Mouse (Mus musculus) gastrocnemius, postnatal 36 days (tissue): ENCODE data around the gene Asic2. TPM values are rescaled to one million over a fixed set of nuclear protein-coding genes. Genes with fewer than 3 reads are reported as not detected.
A peak's percentile ranks its signal among the peaks of the same experiment; 100 is the strongest.

Experiments
- DNase-seq, 2 experiments: peaks; one replicate each; pipeline ENCODE4 v3.0.0; 2022
- intact Hi-C: fragments of 180-260 bp; cut with DNase I; formaldehyde crosslinking; loops from one replicate; pipeline ENCODE4 v1.15.1; 2025
- total RNA-seq, 2 experiments: library from RNA; stranded (reverse); gene quantifications; 2 replicates each; pipeline ENCODE4 v1.2.3; 2021

Gene Asic2
- total RNA-seq, 2 experiments from 2014 or later = 0.10 TPM; not detected in 1

- intact Hi-C loops = no loop called here
- DNase-seq = no peak
Observed at GRCm38 (mm10) chr11:81847773-81848490, 120.3 kb downstream of the Asic2 start.

- intact Hi-C loops = no loop called here
- no peak for DNase-seq
Observed at GRCm38 (mm10) chr11:81845686-81846036, 122.6 kb downstream of the Asic2 start.

GRCm38 (mm10) chr11:81845010-81845685, 123.1 kb downstream of the Asic2 start:
- DNase-seq = peak; percentile 26 to 31

GRCm38 (mm10) chr11:81841001-81841400, 127.3 kb downstream of the Asic2 start:
- DNase-seq = no peak
- intact Hi-C loops = no loop called here

More at GRCm38 (mm10) chr11:81845010-81845685, 123.1 kb downstream of the Asic2 start:
- intact Hi-C loops = no loop called here

GRCm38 (mm10) chr11:81838426-81838825, 129.8 kb downstream of the Asic2 start:
- intact Hi-C loops = no loop called here
- no peak for DNase-seq

GRCm38 (mm10) chr11:81832381-81832780, 135.9 kb downstream of the Asic2 start:
- intact Hi-C loops = no loop called here
- no peak for DNase-seq

- intact Hi-C loops = no loop called here
- no peak for DNase-seq
Observed at GRCm38 (mm10) chr11:81816531-81816930, 151.7 kb downstream of the Asic2 start.

GRCm38 (mm10) chr11:81814816-81815215, 153.4 kb downstream of the Asic2 start:
- no peak for DNase-seq
- intact Hi-C loops = no loop called here

- intact Hi-C loops = no loop called here
- no peak for DNase-seq
Observed at GRCm38 (mm10) chr11:81806905-81807659, 161.2 kb downstream of the Asic2 start.

GRCm38 (mm10) chr11:81803544-81803943, 164.7 kb downstream of the Asic2 start:
- no peak for DNase-seq
- intact Hi-C loops = no loop called here

GRCm38 (mm10) chr11:81802614-81803013, 165.6 kb downstream of the Asic2 start:
- DNase-seq = no peak
- intact Hi-C loops = no loop called here

GRCm38 (mm10) chr11:81800899-81801298, 167.4 kb downstream of the Asic2 start:
- DNase-seq = no peak
- intact Hi-C loops = no loop called here

GRCm38 (mm10) chr11:81793588-81793987, 174.7 kb downstream of the Asic2 start:
- intact Hi-C loops = no loop called here
- DNase-seq = no peak

GRCm38 (mm10) chr11:81791579-81791978, 176.7 kb downstream of the Asic2 start:
- no peak for DNase-seq
- intact Hi-C loops = no loop called here

GRCm38 (mm10) chr11:81780596-81780995, 187.7 kb downstream of the Asic2 start:
- DNase-seq = no peak
- intact Hi-C loops = no loop called here

- peak; percentile 12 to 23 for DNase-seq
- intact Hi-C loops = no loop called here
Observed at GRCm38 (mm10) chr11:81779881-81780280, 188.4 kb downstream of the Asic2 start.

- intact Hi-C loops = no loop called here
- no peak for DNase-seq
Observed at GRCm38 (mm10) chr11:81771195-81771895, 196.9 kb downstream of the Asic2 start.

GRCm38 (mm10) chr11:81769691-81770260, 198.5 kb downstream of the Asic2 start:
- DNase-seq = no peak
- intact Hi-C loops = no loop called here

- DNase-seq = no peak
- intact Hi-C loops = no loop called here
Observed at GRCm38 (mm10) chr11:81768305-81768704, 200.0 kb downstream of the Asic2 start.

GRCm38 (mm10) chr11:81767781-81768180, 200.5 kb downstream of the Asic2 start:
- no peak for DNase-seq
- intact Hi-C loops = no loop called here
